Mouse (Mus musculus) CH12.LX (cell line): ENCODE results near the gene Pdzd2. TPM values are rescaled to one million over a fixed set of nuclear protein-coding genes. Genes with fewer than 3 reads are reported as not detected.

Source experiments
- DNase-seq: peaks from one replicate; pipeline ENCODE4 v3.0.0-alpha.2; 2013; ENCODE audit errors: extremely low read depth
- H3K27ac ChIP-seq: 2 replicates; pipeline ENCODE4 v1.5.1; 2012; ENCODE audit warnings: low read depth, mild to moderate bottlenecking, control low read depth, moderate library complexity; ENCODE audit not compliant: insufficient read depth
- H3K27me3 ChIP-seq: replicated peaks from 2 replicates; pipeline ENCODE3; 2012; ENCODE audit warnings: inconsistent platforms
- H3K36me3 ChIP-seq, 2 experiments: replicated peaks in 1 of 2; 2 replicates each; pipeline versions ENCODE3 to v1.6.1; 2012; ENCODE audit warnings: inconsistent platforms in 1 of 2, low read length in 1 of 2, mild to moderate bottlenecking in 1 of 2, mixed read lengths in 1 of 2, moderate library complexity in 1 of 2; ENCODE audit not compliant: control insufficient read depth in 1 of 2, insufficient read depth in 1 of 2
- H3K4me1 ChIP-seq, 2 experiments: 2 replicates each; pipeline ENCODE4 v1.6.1; 2012; ENCODE audit warnings: inconsistent platforms in 1 of 2, moderate library complexity in 1 of 2; ENCODE audit not compliant: insufficient read depth in 2 of 2, control insufficient read depth in 1 of 2
- H3K4me2 ChIP-seq: 2 replicates; pipeline ENCODE4 v1.6.1; 2012; ENCODE audit warnings: low read depth, mild to moderate bottlenecking, control low read depth; ENCODE audit not compliant: poor library complexity, insufficient read depth, severe bottlenecking
- H3K4me3 ChIP-seq, 3 experiments: fragments of 150-350 bp in 1 of 3; sonication (generic) in 1 of 3; replicated peaks in 1 of 3; 2 replicates each; pipeline versions ENCODE3 to v1.5.1; 2011 to 2012; ENCODE audit warnings: low read depth in 2 of 3, low read length in 2 of 3, mild to moderate bottlenecking in 2 of 3, moderate library complexity in 2 of 3, control low read depth in 1 of 3, improper control_type of control experiment in 1 of 3, inconsistent platforms in 1 of 3, mixed read lengths in 1 of 3; ENCODE audit not compliant: poor library complexity in 1 of 3
- H3K79me2 ChIP-seq: replicated peaks from 2 replicates; pipeline ENCODE4 v1.6.1; 2012; ENCODE audit warnings: mild to moderate bottlenecking, moderate library complexity; ENCODE audit not compliant: control insufficient read depth, poor library complexity, insufficient read depth, severe bottlenecking; ENCODE audit errors: extremely low read depth
- H3K9ac ChIP-seq: 2 replicates; pipeline ENCODE4 v1.6.1; 2012; ENCODE audit warnings: low read depth, mild to moderate bottlenecking, control low read depth, moderate library complexity; ENCODE audit not compliant: insufficient read depth
- H3K9me3 ChIP-seq: replicated peaks from 2 replicates; pipeline ENCODE3; 2012; ENCODE audit warnings: low read length, inconsistent platforms, mixed read lengths
- CHD1 ChIP-seq: IDR thresholded peaks from 2 replicates; pipeline ENCODE4 v1.6.1; 2012; ENCODE audit warnings: low read depth, low read length, improper control_type of control experiment, inconsistent platforms
- CTCF ChIP-seq, 2 experiments: IDR thresholded peaks in 1 of 2; conservative IDR thresholded peaks in 1 of 2; 2 replicates each; pipeline ENCODE4 v1.5.1; 2011 to 2012; ENCODE audit warnings: low read depth in 2 of 2, low read length in 2 of 2, improper control_type of control experiment in 1 of 2, inconsistent platforms in 1 of 2, mild to moderate bottlenecking in 1 of 2, moderate library complexity in 1 of 2
- E2F4 ChIP-seq: IDR thresholded peaks from 2 replicates; pipeline ENCODE4 v1.6.1; 2011; ENCODE audit warnings: low read depth, low read length, improper control_type of control experiment; ENCODE audit not compliant: insufficient replicate concordance
- ETS1 ChIP-seq: conservative IDR thresholded peaks from 2 replicates; pipeline ENCODE4 v1.6.1; 2012; ENCODE audit warnings: low read depth, mild to moderate bottlenecking, inconsistent platforms, low read length, improper control_type of control experiment, moderate library complexity
- HCFC1 ChIP-seq: IDR thresholded peaks from 2 replicates; pipeline ENCODE4 v1.6.1; 2012; ENCODE audit warnings: low read depth, mild to moderate bottlenecking, inconsistent platforms, low read length, improper control_type of control experiment
- JUN ChIP-seq: IDR thresholded peaks from 2 replicates; pipeline ENCODE4 v1.6.1; 2011; ENCODE audit warnings: low read depth, mild to moderate bottlenecking, low read length, improper control_type of control experiment, moderate library complexity; ENCODE audit not compliant: insufficient read depth
- JUND ChIP-seq: conservative IDR thresholded peaks from 2 replicates; pipeline ENCODE4 v1.6.1; 2011; ENCODE audit warnings: low read depth, low read length, improper control_type of control experiment
- KAT2A ChIP-seq: IDR thresholded peaks from 2 replicates; pipeline ENCODE4 v1.6.1; 2012; ENCODE audit warnings: low read length, improper control_type of control experiment, inconsistent platforms; ENCODE audit not compliant: insufficient replicate concordance
- MAFK ChIP-seq: IDR thresholded peaks from 2 replicates; pipeline ENCODE4 v1.6.1; 2011; ENCODE audit warnings: low read length, improper control_type of control experiment; ENCODE audit not compliant: insufficient replicate concordance
- MAX ChIP-seq: IDR thresholded peaks from 2 replicates; pipeline ENCODE4 v1.6.1; 2011; ENCODE audit warnings: low read length, improper control_type of control experiment
- MAZ ChIP-seq: IDR thresholded peaks from 2 replicates; pipeline ENCODE4 v1.6.1; 2012; ENCODE audit warnings: low read depth, mild to moderate bottlenecking, inconsistent platforms, low read length, improper control_type of control experiment, moderate library complexity
- MXI1 ChIP-seq: IDR thresholded peaks from 2 replicates; pipeline ENCODE4 v1.6.1; 2011; ENCODE audit warnings: mild to moderate bottlenecking, low read depth, low read length, improper control_type of control experiment
- MYC ChIP-seq: IDR thresholded peaks from 2 replicates; pipeline ENCODE4 v1.6.1; 2011; ENCODE audit warnings: low read depth, mild to moderate bottlenecking, improper control_type of control experiment, low read length
- NRF1 ChIP-seq: IDR thresholded peaks from 2 replicates; pipeline ENCODE4 v1.6.1; 2014; ENCODE audit warnings: low read depth, mild to moderate bottlenecking, inconsistent platforms, low read length, improper control_type of control experiment, moderate library complexity
- POLR2A ChIP-seq: IDR thresholded peaks from 2 replicates; pipeline ENCODE4 v1.6.1; 2011; ENCODE audit warnings: low read depth, mild to moderate bottlenecking, improper control_type of control experiment, low read length
- POLR2AphosphoS2 ChIP-seq: IDR thresholded peaks from 2 replicates; pipeline ENCODE4 v1.6.1; 2011; ENCODE audit warnings: low read depth, low read length, improper control_type of control experiment
- RAD21 ChIP-seq: IDR thresholded peaks from 2 replicates; pipeline ENCODE4 v1.6.1; 2011; ENCODE audit warnings: low read depth, mild to moderate bottlenecking, low read length, improper control_type of control experiment, moderate library complexity
- SMC3 ChIP-seq: IDR thresholded peaks from 2 replicates; pipeline ENCODE4 v1.6.1; 2011; ENCODE audit warnings: low read depth, low read length, improper control_type of control experiment
- TBP ChIP-seq: conservative IDR thresholded peaks from 2 replicates; pipeline ENCODE4 v1.6.1; 2011; ENCODE audit warnings: low read depth, low read length, improper control_type of control experiment
- TCF12 ChIP-seq: IDR thresholded peaks from 2 replicates; pipeline ENCODE4 v1.6.1; 2014; ENCODE audit warnings: low read depth, mild to moderate bottlenecking, inconsistent platforms, low read length, improper control_type of control experiment
- UBTF ChIP-seq: IDR thresholded peaks from 2 replicates; pipeline ENCODE4 v1.6.1; 2012; ENCODE audit warnings: low read depth, mild to moderate bottlenecking, inconsistent platforms, low read length, improper control_type of control experiment, moderate library complexity
- USF2 ChIP-seq: conservative IDR thresholded peaks from 2 replicates; pipeline ENCODE4 v1.6.1; 2011; ENCODE audit warnings: low read depth, low read length, improper control_type of control experiment
- ZC3H11A ChIP-seq: IDR thresholded peaks from 2 replicates; pipeline ENCODE4 v1.6.1; 2012; ENCODE audit warnings: low read depth, mild to moderate bottlenecking, inconsistent platforms, low read length, improper control_type of control experiment
- ZKSCAN1 ChIP-seq: IDR thresholded peaks from 2 replicates; pipeline ENCODE4 v1.6.1; 2012; ENCODE audit warnings: low read depth, inconsistent platforms, low read length, improper control_type of control experiment, borderline replicate concordance
- ZNF384 ChIP-seq: IDR thresholded peaks from 2 replicates; pipeline ENCODE4 v1.6.1; 2012; ENCODE audit warnings: low read depth, low read length, improper control_type of control experiment, inconsistent platforms
- dilution Hi-C: fragments of 300-500 bp; cut with MboI; formaldehyde crosslinking; loops from 2 replicates; pipeline ENCODE4 v1.14.3; 2020; ENCODE audit warnings: low sequenced_read_pairs; ENCODE audit not compliant: extremely low pct_unique_long_range_greater_than_20kb, extremely low pct_ligation_motif_present
- in situ Hi-C: fragments of 300-500 bp; cut with MboI; formaldehyde crosslinking; loops from 3 replicates; pipeline ENCODE4 v1.14.3; 2019; ENCODE audit warnings: low sequenced_read_pairs, low pct_ligation_motif_present, low pct_unique_long_range_greater_than_20kb, mixed read lengths
- polyA plus RNA-seq: library from polyadenylated mRNA; unstranded; fragments of >175 nt; gene quantifications from 2 replicates; pipeline ENCODE4 v1.2.1, GENCODE M21; 2012; ENCODE audit warnings: low read depth; ENCODE audit not compliant: insufficient read length
- total RNA-seq, 2 experiments: library from RNA; depleted of rRNA; stranded (reverse); fragments of 300-350 nt in 1 of 2; fragments of >200 nt in 1 of 2; gene quantifications; 2 replicates each; pipeline ENCODE4 v1.2.3; 2012 to 2014

Pdzd2 gene
- total and polyA plus RNA-seq, 3 experiments: 0.04 to 0.24 (median 0.17) TPM

GRCm38 (mm10) chr15:12689716-12690381 is 49.9 kb downstream of the Pdzd2 start:
- H3K4me2 ChIP-seq: no peak overlapping the region
- no peak for TF ChIP-seq ZC3H11A
- TF ChIP-seq MAFK: no peak
- no peak for TF ChIP-seq MXI1
- TF ChIP-seq CTCF (conservative IDR thresholded peaks at IDR 0.05 in 1 of 2, IDR thresholded peaks at IDR 0.05 in 1 of 2; ENCODE audit: low read depth in 2 of 2, low read length in 2 of 2): peak; percentile 28 to 46
- peak; percentile 23 for TF ChIP-seq RAD21
- TF ChIP-seq POLR2A: no peak
- no peak for TF ChIP-seq E2F4
- TF ChIP-seq SMC3: 0 out of 2 replicates have a peak, but pooled peaks have one; percentile 5
- TF ChIP-seq, all 38 proteins: peak for 3
- H3K27ac ChIP-seq: no peak overlapping the region
- peaks cover 0 to 4% of the 10 kb centered on the region in 2 experiments; a peak in 2 of 4 replicates for H3K4me1 ChIP-seq
- peak; percentile 33 for DNase-seq
- dilution Hi-C loops (no loop called here), in situ Hi-C loops (no loop called here)
- no peaks in the 10 kb centered on the region for H3K79me2 ChIP-seq
- H3K9ac ChIP-seq: no peak overlapping the region
- H3K36me3 ChIP-seq: no peaks in the 10 kb centered on the region
- peaks cover 6% of the 10 kb centered on the region for H3K9me3 ChIP-seq
- no peak overlapping the region for H3K4me3 ChIP-seq
- no peaks in the 10 kb centered on the region for H3K27me3 ChIP-seq

DNA sequence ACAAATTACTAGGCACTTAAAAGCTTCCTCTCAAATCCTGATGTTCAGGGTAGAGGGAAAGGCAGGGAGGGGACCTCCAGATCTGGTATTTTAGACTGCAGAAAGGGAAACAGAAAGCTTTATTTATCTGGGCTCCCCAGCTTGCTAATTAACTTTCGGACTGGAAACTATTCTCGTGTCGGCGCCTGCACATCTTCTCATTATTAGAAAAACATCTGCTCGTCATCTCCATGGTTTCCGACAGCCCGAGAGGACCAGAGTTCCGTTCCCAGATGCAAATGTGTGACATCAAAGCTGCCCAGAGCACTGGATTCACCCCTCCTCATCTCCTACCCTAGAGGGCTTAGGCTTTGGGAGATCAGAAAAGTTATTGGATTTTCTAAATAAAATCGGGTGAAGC is 57.2 kb downstream of the Pdzd2 start:
- no peaks in the 10 kb centered on the region for H3K36me3 ChIP-seq

GRCm38 (mm10) chr15:12681891-12682290 is 57.8 kb downstream of the Pdzd2 start:
- in situ Hi-C loops: no loop called here
- TF ChIP-seq JUN: no peak
- TF ChIP-seq HCFC1: no peak
- TF ChIP-seq ZKSCAN1: no peak
- no peak for TF ChIP-seq NRF1
- TF ChIP-seq TCF12: no peak
- no peak for TF ChIP-seq ZC3H11A
- TF ChIP-seq MYC: no peak
- no peak for TF ChIP-seq JUND
- no peak for TF ChIP-seq KAT2A
- no peak for TF ChIP-seq E2F4
- no peak for TF ChIP-seq MAZ
- no peak for TF ChIP-seq USF2
- TF ChIP-seq CHD1: no peak
- TF ChIP-seq, all 38 proteins: peak for 0
- Histone ChIP-seq H3K9me3 (peaks cover 5% of the 10 kb centered on the region), H3K4me1 (peaks cover 4 to 15% of the 10 kb centered on the region in 2 experiments), H3K4me3 (no peak overlapping the region), H3K27me3 (no peaks in the 10 kb centered on the region), H3K9ac (no peak overlapping the region), H3K79me2 (no peaks in the 10 kb centered on the region), H3K36me3 (no peaks in the 10 kb centered on the region), H3K4me2 (0 out of 2 replicates have a peak overlapping the region, but pooled peaks have one; percentile 39), H3K27ac (no peak overlapping the region)
- no peak for DNase-seq
- dilution Hi-C loops: no loop called here

More for the DNA sequence above, 57.2 kb downstream of the Pdzd2 start:
- no peak overlapping the region for H3K4me3 ChIP-seq
- H3K4me1 ChIP-seq: peaks cover 4 to 15% of the 10 kb centered on the region in 2 experiments
- peak; percentile 63 for DNase-seq
- H3K9ac ChIP-seq: no peak overlapping the region
- in situ Hi-C loops (no loop called here), dilution Hi-C loops (no loop called here)
- H3K79me2 ChIP-seq: no peaks in the 10 kb centered on the region
- no peak overlapping the region for H3K27ac ChIP-seq
- no peak; the same call in 1 of the 2 replicates for TF ChIP-seq ETS1
- no peak for TF ChIP-seq TBP
- no peak for TF ChIP-seq NRF1
- no peak for TF ChIP-seq MAZ
- no peak for TF ChIP-seq POLR2AphosphoS2
- no peak for TF ChIP-seq MAX
- TF ChIP-seq ZNF384: no peak
- no peak for TF ChIP-seq UBTF
- TF ChIP-seq JUND: no peak
- no peak for TF ChIP-seq CTCF (conservative IDR thresholded peaks at IDR 0.05 in 1 of 2, IDR thresholded peaks at IDR 0.05 in 1 of 2; ENCODE audit: low read depth in 2 of 2, low read length in 2 of 2)
- TF ChIP-seq SMC3: no peak
- no peak for TF ChIP-seq POLR2A
- H3K27me3 ChIP-seq: no peaks in the 10 kb centered on the region
- H3K4me2 ChIP-seq: peak overlapping the region; percentile 39
- peaks cover 5% of the 10 kb centered on the region for H3K9me3 ChIP-seq
